Mouse (Mus musculus): ENCODE measurements at regions not wholly inside any gene's neighbourhood (a gene's known extent, or its start where the extent isn't known, plus 50 kb on each side); places are given as distances from the start of the nearest gene placed in this dataset.

GRCm38 (mm10) chr3:60270463-60270862, 188.8 kb downstream of the Sucnr1 start:
- TF ChIP-seq CTCF (IDR thresholded peaks at IDR 0.05) = no peak
- intact Hi-C loops (cut with DNase I) = no loop called here
- Histone ChIP-seq H3K4me3 (no peak overlapping the region), H3K27ac (no peak overlapping the region)
- DNase-seq (ENCODE audit: extremely low spot score in 1 of 2, low spot score in 2 of 2) = no peak

GRCm38 (mm10) chr3:60273744-60274143, 192.1 kb downstream of the Sucnr1 start:
- no peak overlapping the region for H3K27ac ChIP-seq
- TF ChIP-seq CTCF (IDR thresholded peaks at IDR 0.05) = no peak
- intact Hi-C loops (cut with DNase I) = no loop called here

GRCm38 (mm10) chr3:60275249-60275838, 193.7 kb downstream of the Sucnr1 start:
- no peak for DNase-seq (ENCODE audit: extremely low spot score in 1 of 2, low spot score in 2 of 2)
- intact Hi-C loops (cut with DNase I) = no loop called here

More at GRCm38 (mm10) chr3:60273744-60274143, 192.1 kb downstream of the Sucnr1 start:
- DNase-seq (ENCODE audit: extremely low spot score in 1 of 2, low spot score in 2 of 2) = no peak
- H3K4me3 ChIP-seq = no peak overlapping the region

GRCm38 (mm10) chr3:60277791-60278190, 194.8 kb upstream of the Mbnl1 start:
- no peak overlapping the region for H3K4me3 ChIP-seq
- H3K27ac ChIP-seq = no peak overlapping the region
- TF ChIP-seq CTCF (IDR thresholded peaks at IDR 0.05) = no peak
- DNase-seq (ENCODE audit: extremely low spot score in 1 of 2, low spot score in 2 of 2) = no peak
- intact Hi-C loops (cut with DNase I) = no loop called here

More at GRCm38 (mm10) chr3:60275249-60275838, 193.7 kb downstream of the Sucnr1 start:
- no peak for TF ChIP-seq CTCF (IDR thresholded peaks at IDR 0.05)
- no peak overlapping the region for H3K27ac ChIP-seq
- H3K4me3 ChIP-seq = no peak overlapping the region

- TF ChIP-seq CTCF (IDR thresholded peaks at IDR 0.05) = no peak
- intact Hi-C loops (cut with DNase I) = no loop called here
- Histone ChIP-seq H3K4me3 (no peak overlapping the region), H3K27ac (no peak overlapping the region)
- no peak for DNase-seq (ENCODE audit: extremely low spot score in 1 of 2, low spot score in 2 of 2)
Measured at GRCm38 (mm10) chr3:60281229-60281628, 191.4 kb upstream of the Mbnl1 start.

GRCm38 (mm10) chr3:60281959-60282495, 190.6 kb upstream of the Mbnl1 start:
- no peak for TF ChIP-seq CTCF (IDR thresholded peaks at IDR 0.05)
- Histone ChIP-seq H3K4me3 (no peak overlapping the region), H3K27ac (no peak overlapping the region)
- DNase-seq (ENCODE audit: extremely low spot score in 1 of 2, low spot score in 2 of 2) = no peak
- intact Hi-C loops (cut with DNase I) = no loop called here

- Histone ChIP-seq H3K4me3 (no peak overlapping the region), H3K27ac (no peak overlapping the region)
- intact Hi-C loops (cut with DNase I) = no loop called here
- TF ChIP-seq CTCF (IDR thresholded peaks at IDR 0.05) = no peak
- peak; percentile 13 to 26 for DNase-seq (ENCODE audit: extremely low spot score in 1 of 2, low spot score in 2 of 2)
Measured at GRCm38 (mm10) chr3:60292142-60292541, 180.5 kb upstream of the Mbnl1 start.

GRCm38 (mm10) chr3:60292940-60293339, 179.7 kb upstream of the Mbnl1 start:
- Histone ChIP-seq H3K27ac (no peak overlapping the region), H3K4me3 (no peak overlapping the region)
- intact Hi-C loops (cut with DNase I) = no loop called here
- TF ChIP-seq CTCF (IDR thresholded peaks at IDR 0.05) = no peak
- no peak for DNase-seq (ENCODE audit: extremely low spot score in 1 of 2, low spot score in 2 of 2)

GRCm38 (mm10) chr3:60305399-60305798, 167.2 kb upstream of the Mbnl1 start:
- no peak for DNase-seq (ENCODE audit: extremely low spot score in 1 of 2, low spot score in 2 of 2)
- no peak overlapping the region for H3K4me3 ChIP-seq
- intact Hi-C loops (cut with DNase I) = no loop called here
- TF ChIP-seq CTCF (IDR thresholded peaks at IDR 0.05) = no peak
- no peak overlapping the region for H3K27ac ChIP-seq

GRCm38 (mm10) chr3:60310402-60310801, 162.2 kb upstream of the Mbnl1 start:
- no peak for DNase-seq (ENCODE audit: extremely low spot score in 1 of 2, low spot score in 2 of 2)
- intact Hi-C loops (cut with DNase I) = no loop called here
- TF ChIP-seq CTCF (IDR thresholded peaks at IDR 0.05) = no peak
- Histone ChIP-seq H3K4me3 (no peak overlapping the region), H3K27ac (no peak overlapping the region)

- no peak for TF ChIP-seq CTCF (IDR thresholded peaks at IDR 0.05)
- Histone ChIP-seq H3K27ac (no peak overlapping the region), H3K4me3 (no peak overlapping the region)
- intact Hi-C loops (cut with DNase I) = no loop called here
- DNase-seq (ENCODE audit: extremely low spot score in 1 of 2, low spot score in 2 of 2) = no peak
Measured at GRCm38 (mm10) chr3:60311178-60311577, 161.5 kb upstream of the Mbnl1 start.

GRCm38 (mm10) chr3:60320213-60320936, 152.3 kb upstream of the Mbnl1 start:
- Histone ChIP-seq H3K27ac (no peak overlapping the region), H3K4me3 (no peak overlapping the region)
- intact Hi-C loops (cut with DNase I) = no loop called here
- no peak; the same call in 1 of the 2 replicates for TF ChIP-seq CTCF (IDR thresholded peaks at IDR 0.05)
- no peak for DNase-seq (ENCODE audit: extremely low spot score in 1 of 2, low spot score in 2 of 2)
